Mouse (Mus musculus): ENCODE results near the gene Slc16a13.

GRCm38 (mm10) chr11:70220323-70220722 is 541 bp downstream of the Slc16a13 start:
- TF ChIP-seq CTCF (IDR thresholded peaks at IDR 0.05; ENCODE audit: low read depth) = no peak
- no peak for TF ChIP-seq EP300 (IDR thresholded peaks at IDR 0.05; ENCODE audit: low read depth)

Measured in heart, postnatal 0 days (tissue).